ENCODE assay signal across 27 mouse cellular contexts in genomic region chr19:59052053-59052452, GRCm38 (mm10). TPM values are rescaled to one million over a fixed set of nuclear protein-coding genes. Genes with fewer than 3 reads are reported as not detected.
DNase-seq lines count a peak whose midpoint lies in the region; ATAC-seq and TF ChIP-seq lines count a peak whose summit lies in the region.
"Had no signal": no experiment of that assay in that cellular context is flagged by ENCODE, and none has a peak within 500 bp of the region (broad histone marks: within the 10 kb centered on the region; RNA-seq: fewer than 3 reads in every experiment).

No protein-coding gene starts in this region.

- no peaks in the 10 kb centered on the region for H3K4me1 ChIP-seq in intestine, embryonic 14.5 days (replicated peaks; ENCODE audit: control insufficient read depth, insufficient read depth, low read length)
- no peaks in the 10 kb centered on the region for H3K4me1 ChIP-seq in intestine, postnatal 0 days (replicated peaks; ENCODE audit: control insufficient read depth, insufficient read depth, low read length)
- H3K4me1 ChIP-seq in forebrain, embryonic 16.5 days (replicated peaks; ENCODE audit: control insufficient read depth, insufficient read depth, low read length): peaks cover 47% of the 10 kb centered on the region
- H3K4me1 ChIP-seq: heart, embryonic 15.5 days; intestine, embryonic 15.5 days; stomach, embryonic 15.5 days had no signal

- H3K36me3 ChIP-seq in intestine, embryonic 14.5 days (ENCODE audit: control insufficient read depth, insufficient read depth, low read length): no peaks in the 10 kb centered on the region
- H3K36me3 ChIP-seq in intestine, postnatal 0 days (ENCODE audit: control insufficient read depth, insufficient read depth): no peaks in the 10 kb centered on the region
- H3K36me3 ChIP-seq in forebrain, embryonic 16.5 days (ENCODE audit: control insufficient read depth, insufficient read depth): no peaks in the 10 kb centered on the region
- H3K36me3 ChIP-seq: heart, embryonic 15.5 days; intestine, embryonic 15.5 days; neural tube, embryonic 15.5 days; stomach, embryonic 15.5 days had no signal

- intact Hi-C loops in gastrocnemius, adult 2 months (cut with DNase I): no loop called here

- DNase-seq in intestine, embryonic 14.5 days (ENCODE audit: low spot score): peak; percentile 33
- peak; percentile 32 for DNase-seq in A20 (ENCODE audit: low read depth, low spot score)
- DNase-seq in Muller cell, postnatal 12 days (ENCODE audit: inconsistent ontology term): peak; percentile 65
- DNase-seq in cerebellum, adult 8-10 months: no peak
- DNase-seq in gastrocnemius, adult 2 months: no peak
- DNase-seq: adrenal gland, postnatal 14 days; cerebellum, adult 18-20 months; cerebellum, postnatal 14 days; kidney, adult 8-10 months; kidney, postnatal 10 days; liver; lung, adult 2 months; lung, postnatal 10 days; midbrain, embryonic 14.5 days; right cerebral cortex, postnatal 25 days; thymus, postnatal 14 days had no signal

- TF ChIP-seq CTCF in intestine, postnatal 0 days (IDR thresholded peaks at IDR 0.05; ENCODE audit: low read depth): no peak
- TF ChIP-seq CTCF in gastrocnemius, adult 2 months (IDR thresholded peaks at IDR 0.05): no peak

- H3K4me2 ChIP-seq in intestine, embryonic 14.5 days (ENCODE audit: low read length): no peak overlapping the region
- H3K4me2 ChIP-seq in intestine, postnatal 0 days (replicated peaks; ENCODE audit: low read depth): no peak overlapping the region
- no peak overlapping the region for H3K4me2 ChIP-seq in forebrain, embryonic 16.5 days (ENCODE audit: low read length)
- H3K4me2 ChIP-seq: heart, embryonic 15.5 days; intestine, embryonic 15.5 days; neural tube, embryonic 15.5 days; stomach, embryonic 15.5 days had no signal

- no peak overlapping the region for H3K27ac ChIP-seq in intestine, embryonic 14.5 days (ENCODE audit: low read depth)
- no peak overlapping the region for H3K27ac ChIP-seq in intestine, postnatal 0 days (ENCODE audit: low read depth, low read length)
- peak overlapping the region; percentile 96 for H3K27ac ChIP-seq in forebrain, embryonic 16.5 days (ENCODE audit: low read length)
- no peak overlapping the region for H3K27ac ChIP-seq in gastrocnemius, adult 2 months
- H3K27ac ChIP-seq: heart, embryonic 15.5 days; intestine, embryonic 15.5 days; liver, embryonic 14.5 days; macrophage; neural tube, embryonic 15.5 days; stomach, embryonic 15.5 days had no signal

- no peaks in the 10 kb centered on the region for H3K9me3 ChIP-seq in intestine, embryonic 14.5 days (ENCODE audit: control insufficient read depth, low read length)
- H3K9me3 ChIP-seq in intestine, postnatal 0 days (ENCODE audit: control insufficient read depth): no peaks in the 10 kb centered on the region
- H3K9me3 ChIP-seq in forebrain, embryonic 16.5 days (ENCODE audit: control insufficient read depth, low read length): no peaks in the 10 kb centered on the region
- H3K9me3 ChIP-seq: heart, embryonic 15.5 days; intestine, embryonic 15.5 days; neural tube, embryonic 15.5 days; stomach, embryonic 15.5 days had no signal

- WGBS in intestine, embryonic 14.5 days: 69% methylated on average over 4 of the region's 4 CpGs
- 67% methylated on average over 4 of the region's 4 CpGs for WGBS in intestine, postnatal 0 days
- 50% methylated on average over 4 of the region's 4 CpGs for WGBS in forebrain, embryonic 16.5 days

- H3K4me3 ChIP-seq in intestine, embryonic 14.5 days (ENCODE audit: low read depth, low read length): no peak overlapping the region
- H3K4me3 ChIP-seq in intestine, postnatal 0 days (ENCODE audit: low read depth, low read length): no peak overlapping the region
- H3K4me3 ChIP-seq in forebrain, embryonic 16.5 days (replicated peaks; ENCODE audit: low read length): no peak overlapping the region
- H3K4me3 ChIP-seq in gastrocnemius, adult 2 months: no peak overlapping the region
- H3K4me3 ChIP-seq: erythroblast, embryonic 14.5 days; heart, embryonic 15.5 days; intestine, embryonic 15.5 days; neural tube, embryonic 15.5 days; stomach, embryonic 15.5 days had no signal

- no peaks in the 10 kb centered on the region for H3K27me3 ChIP-seq in intestine, embryonic 14.5 days (replicated peaks; ENCODE audit: control insufficient read depth, insufficient read depth, low read length)
- H3K27me3 ChIP-seq in intestine, postnatal 0 days (replicated peaks; ENCODE audit: control insufficient read depth, insufficient read depth, low read length): no peaks in the 10 kb centered on the region
- no peaks in the 10 kb centered on the region for H3K27me3 ChIP-seq in forebrain, embryonic 16.5 days (replicated peaks; ENCODE audit: control insufficient read depth, insufficient read depth, low read length)
- H3K27me3 ChIP-seq: CH12.LX; heart, embryonic 15.5 days; intestine, embryonic 15.5 days; neural tube, embryonic 15.5 days; stomach, embryonic 15.5 days had no signal

- H3K9ac ChIP-seq in intestine, embryonic 14.5 days (ENCODE audit: low read length): no peak overlapping the region
- H3K9ac ChIP-seq in intestine, postnatal 0 days (ENCODE audit: low read depth, low read length): no peak overlapping the region
- H3K9ac ChIP-seq in forebrain, embryonic 16.5 days (replicated peaks; ENCODE audit: low read depth, low read length): 0 out of 2 replicates have a peak overlapping the region, but pooled peaks have one; percentile 6
- H3K9ac ChIP-seq: heart, embryonic 15.5 days; intestine, embryonic 15.5 days; liver, embryonic 14.5 days; neural tube, embryonic 15.5 days; stomach, embryonic 15.5 days had no signal

- ATAC-seq in intestine, embryonic 14.5 days (replicated peaks; ENCODE audit: low FRiP score, low TSS enrichment, low read depth): no peak
- no peak for ATAC-seq in intestine, postnatal 0 days
- no peak for ATAC-seq in forebrain, embryonic 16.5 days
- ATAC-seq: hindbrain, embryonic 16.5 days; intestine, embryonic 15.5 days had no signal

RNA-seq across cellular contexts. Expression of gene Shtn1, which starts 23.8 kb away (rescaled TPM):
- polyA plus RNA-seq in intestine, embryonic 14.5 days (2014; fragmentation: Nextera tagmentation; extraction: Ambion mirVana): 18.2 and 18.7 TPM in 2 replicates
- 11.0 and 11.8 TPM in 2 replicates for polyA plus RNA-seq in intestine, postnatal 0 days (2015; fragmentation: Nextera tagmentation; extraction: Ambion mirVana)
- polyA plus RNA-seq in forebrain, embryonic 16.5 days (2015; fragmentation: Nextera tagmentation; extraction: Ambion mirVana): 78.5 and 86.5 TPM in 2 replicates
- total RNA-seq in gastrocnemius, adult 2 months (2021): under 1 TPM; 0.67 to 0.99 TPM
- polyA plus RNA-seq: erythroblast, embryonic 14.5 days had no signal

Comparison
In these comparisons a context has a peak if more than half of its experiments do, and no peak if none do; other contexts are left out.
1. DNase-seq: peak in intestine, embryonic 14.5 days (single experiment), A20 (single experiment) and Muller cell, postnatal 12 days (single experiment); none in cerebellum, adult 8-10 months (single experiment) and gastrocnemius, adult 2 months (single experiment).